In genomic region chr15:85043761-85044160, GRCm38 (mm10) we compare ENCODE assay signal across 15 mouse cellular contexts. TPM values are rescaled to one million over a fixed set of nuclear protein-coding genes. Genes with fewer than 3 reads are reported as not detected.
DNase-seq lines count a peak whose midpoint lies in the region; ATAC-seq lines count a peak whose summit lies in the region.
"Had no signal": no experiment of that assay in that cellular context is flagged by ENCODE, and none has a peak within 500 bp of the region (broad histone marks: within the 10 kb centered on the region; RNA-seq: fewer than 3 reads in every experiment).

No protein-coding gene starts in this region.

- WGBS in hindbrain, embryonic 13.5 days = 79% methylated on average over 5 of the region's 5 CpGs
- 70% methylated on average over 5 of the region's 5 CpGs for WGBS in hindbrain, embryonic 11.5 days
- WGBS in hindbrain, embryonic 14.5 days = 78% methylated on average over 5 of the region's 5 CpGs
- WGBS in limb, embryonic 10.5 days = 91% methylated on average over 5 of the region's 5 CpGs
- 86% methylated on average over 5 of the region's 5 CpGs for WGBS in neural tube, embryonic 13.5 days

- H3K4me2 ChIP-seq in hindbrain, embryonic 13.5 days = peak overlapping the region; percentile 19; the same call in 1 of the 2 replicates
- no peak overlapping the region for H3K4me2 ChIP-seq in hindbrain, embryonic 11.5 days (replicated peaks; ENCODE audit: low read depth, low read length)
- no peak overlapping the region; the same call in 1 of the 2 replicates for H3K4me2 ChIP-seq in hindbrain, embryonic 14.5 days (replicated peaks)
- H3K4me2 ChIP-seq in neural tube, embryonic 13.5 days = 0 out of 2 replicates have a peak overlapping the region, but pooled peaks have one; percentile 13

- H3K27ac ChIP-seq in hindbrain, embryonic 13.5 days = peak overlapping the region; percentile 74
- H3K27ac ChIP-seq in hindbrain, embryonic 11.5 days (ENCODE audit: low read depth, low read length) = no peak overlapping the region
- 0 out of 2 replicates have a peak overlapping the region, but pooled peaks have one; percentile 48 for H3K27ac ChIP-seq in hindbrain, embryonic 14.5 days
- peak overlapping the region; percentile 77 for H3K27ac ChIP-seq in limb, embryonic 10.5 days
- H3K27ac ChIP-seq in neural tube, embryonic 13.5 days (replicated peaks) = 0 out of 2 replicates have a peak overlapping the region, but pooled peaks have one; percentile 76

- DNase-seq in hindbrain, embryonic 11.5 days (ENCODE audit: low spot score) = no peak
- no peak for DNase-seq in hindbrain, embryonic 14.5 days (ENCODE audit: low spot score)
- DNase-seq in limb, embryonic 10.5 days (ENCODE audit: low spot score) = no peak
- no peak for DNase-seq in MN1 (ENCODE audit: low spot score)
- DNase-seq in gastrocnemius, postnatal 36 days = no peak
- DNase-seq: cerebellum, postnatal 36 days; gastrocnemius, postnatal 25 days; liver, postnatal 0 days; thymus, adult 2 months had no signal

- H3K4me3 ChIP-seq in hindbrain, embryonic 13.5 days = no peak overlapping the region
- no peak overlapping the region for H3K4me3 ChIP-seq in hindbrain, embryonic 11.5 days (ENCODE audit: low read depth, low read length)
- no peak overlapping the region for H3K4me3 ChIP-seq in hindbrain, embryonic 14.5 days (replicated peaks; ENCODE audit: low read length)
- H3K4me3 ChIP-seq in limb, embryonic 10.5 days = no peak overlapping the region
- H3K4me3 ChIP-seq in neural tube, embryonic 13.5 days = no peak overlapping the region

- peaks cover 40% of the 10 kb centered on the region for H3K4me1 ChIP-seq in hindbrain, embryonic 13.5 days (replicated peaks)
- H3K4me1 ChIP-seq in hindbrain, embryonic 11.5 days (replicated peaks; ENCODE audit: control insufficient read depth, insufficient read depth, low read length) = peaks cover 3% of the 10 kb centered on the region
- H3K4me1 ChIP-seq in hindbrain, embryonic 14.5 days (replicated peaks; ENCODE audit: control insufficient read depth, insufficient read depth, low read length) = peaks cover 27% of the 10 kb centered on the region
- H3K4me1 ChIP-seq in limb, embryonic 10.5 days = peaks cover 45% of the 10 kb centered on the region
- peaks cover 32% of the 10 kb centered on the region for H3K4me1 ChIP-seq in neural tube, embryonic 13.5 days (replicated peaks)

- peaks cover 35% of the 10 kb centered on the region for H3K36me3 ChIP-seq in hindbrain, embryonic 13.5 days
- no peaks in the 10 kb centered on the region for H3K36me3 ChIP-seq in hindbrain, embryonic 11.5 days (ENCODE audit: control insufficient read depth, insufficient read depth, low read length)
- peaks cover 33% of the 10 kb centered on the region for H3K36me3 ChIP-seq in hindbrain, embryonic 14.5 days (replicated peaks; ENCODE audit: control insufficient read depth, insufficient read depth)
- peaks cover 39% of the 10 kb centered on the region for H3K36me3 ChIP-seq in limb, embryonic 10.5 days
- H3K36me3 ChIP-seq in neural tube, embryonic 13.5 days = peaks cover 34% of the 10 kb centered on the region

- intact Hi-C loops in gastrocnemius, postnatal 36 days (cut with DNase I) = no loop called here

- no peaks in the 10 kb centered on the region for H3K9me3 ChIP-seq in hindbrain, embryonic 13.5 days
- H3K9me3 ChIP-seq in hindbrain, embryonic 11.5 days (ENCODE audit: control insufficient read depth, low read length) = no peaks in the 10 kb centered on the region
- no peaks in the 10 kb centered on the region for H3K9me3 ChIP-seq in hindbrain, embryonic 14.5 days (ENCODE audit: control insufficient read depth, low read length)
- no peaks in the 10 kb centered on the region for H3K9me3 ChIP-seq in limb, embryonic 10.5 days (replicated peaks)
- H3K9me3 ChIP-seq in neural tube, embryonic 13.5 days = no peaks in the 10 kb centered on the region

- no peaks in the 10 kb centered on the region for H3K27me3 ChIP-seq in hindbrain, embryonic 13.5 days
- H3K27me3 ChIP-seq in hindbrain, embryonic 11.5 days (ENCODE audit: control insufficient read depth, insufficient read depth, low read length) = no peaks in the 10 kb centered on the region
- no peaks in the 10 kb centered on the region for H3K27me3 ChIP-seq in hindbrain, embryonic 14.5 days (ENCODE audit: control insufficient read depth, insufficient read depth, low read length)
- no peaks in the 10 kb centered on the region for H3K27me3 ChIP-seq in limb, embryonic 10.5 days (ENCODE audit: low read depth, poor library complexity, severe bottlenecking)
- no peaks in the 10 kb centered on the region for H3K27me3 ChIP-seq in neural tube, embryonic 13.5 days
- H3K27me3 ChIP-seq: CH12.LX had no signal

- no peak overlapping the region for H3K9ac ChIP-seq in hindbrain, embryonic 13.5 days
- no peak overlapping the region for H3K9ac ChIP-seq in hindbrain, embryonic 11.5 days (ENCODE audit: low read depth, low read length)
- no peak overlapping the region for H3K9ac ChIP-seq in hindbrain, embryonic 14.5 days
- 0 out of 2 replicates have a peak overlapping the region, but pooled peaks have one; percentile 42 for H3K9ac ChIP-seq in neural tube, embryonic 13.5 days
- H3K9ac ChIP-seq: liver, postnatal 0 days had no signal

- ATAC-seq in hindbrain, embryonic 13.5 days (ENCODE audit: low FRiP score) = no peak
- no peak for ATAC-seq in hindbrain, embryonic 11.5 days (ENCODE audit: low FRiP score)
- ATAC-seq in hindbrain, embryonic 14.5 days (ENCODE audit: low FRiP score) = no peak
- ATAC-seq in neural tube, embryonic 13.5 days (ENCODE audit: low read depth) = no peak
- ATAC-seq in megakaryocyte, adult 5-6 weeks (ENCODE audit: poor library complexity, severe bottlenecking) = no peak
- ATAC-seq: liver, postnatal 0 days had no signal

RNA-seq across cellular contexts. Expression of gene Fam118a, which starts 15.0 kb away (rescaled TPM):
- 26.7 and 30.4 TPM in 2 replicates for polyA plus RNA-seq in hindbrain, embryonic 13.5 days (2015; fragmentation: Nextera tagmentation; extraction: Ambion mirVana)
- polyA plus RNA-seq in hindbrain, embryonic 11.5 days (2014; fragmentation: Nextera tagmentation; extraction: Ambion mirVana) = 27.8 and 29.5 TPM in 2 replicates
- polyA plus RNA-seq in hindbrain, embryonic 14.5 days (2014; fragmentation: Nextera tagmentation; extraction: Ambion mirVana) = 30.5 and 32.3 TPM in 2 replicates
- 30.0 and 30.4 TPM in 2 replicates for polyA plus RNA-seq in limb, embryonic 10.5 days (2016; fragmentation: Nextera tagmentation; extraction: Ambion mirVana)
- polyA plus RNA-seq in neural tube, embryonic 13.5 days (2015; fragmentation: Nextera tagmentation; extraction: Ambion mirVana) = 25.6 and 28.2 TPM in 2 replicates
- total RNA-seq in megakaryocyte, adult 5-6 weeks (2015) = 8.4 and 9.9 TPM in 2 replicates
- total RNA-seq in megakaryocyte, adult 5-6 weeks (2017) = 7.5 and 8.8 TPM in 2 replicates
- total RNA-seq in gastrocnemius, postnatal 36 days (2021) = 1 to 10 TPM; 3.9 to 5.4 TPM

RNA-seq across cellular contexts. Expression of gene Upk3a, which starts 26.8 kb away (rescaled TPM):
- 0.26 and 0.66 TPM in 2 replicates for polyA plus RNA-seq in hindbrain, embryonic 13.5 days (2015; fragmentation: Nextera tagmentation; extraction: Ambion mirVana)
- not detected in 2 replicates for polyA plus RNA-seq in hindbrain, embryonic 11.5 days (2014; fragmentation: Nextera tagmentation; extraction: Ambion mirVana)
- polyA plus RNA-seq in hindbrain, embryonic 14.5 days (2014; fragmentation: Nextera tagmentation; extraction: Ambion mirVana) = 0.89 and 1.4 TPM in 2 replicates
- polyA plus RNA-seq in limb, embryonic 10.5 days (2016; fragmentation: Nextera tagmentation; extraction: Ambion mirVana) = not detected in 2 replicates
- 0.59 and 0.65 TPM in 2 replicates for polyA plus RNA-seq in neural tube, embryonic 13.5 days (2015; fragmentation: Nextera tagmentation; extraction: Ambion mirVana)
- not detected in 2 replicates for total RNA-seq in megakaryocyte, adult 5-6 weeks (2015)
- total RNA-seq in megakaryocyte, adult 5-6 weeks (2017) = not detected in 2 replicates
- total RNA-seq in gastrocnemius, postnatal 36 days (2021) = not detected
- total RNA-seq: adrenal gland, adult 2 months; CH12.LX; gastrocnemius, postnatal 25 days; left cerebral cortex, postnatal 25 days had no signal
- polyA plus RNA-seq: adrenal gland, adult 2 months; liver, postnatal 0 days had no signal

RNA-seq across cellular contexts. Expression of gene 5031439G07Rik, which starts 55.4 kb away (rescaled TPM):
- polyA plus RNA-seq in hindbrain, embryonic 13.5 days (2015; fragmentation: Nextera tagmentation; extraction: Ambion mirVana) = 17.7 and 18.4 TPM in 2 replicates
- polyA plus RNA-seq in hindbrain, embryonic 11.5 days (2014; fragmentation: Nextera tagmentation; extraction: Ambion mirVana) = 11.8 and 12.9 TPM in 2 replicates
- 19.2 and 27.8 TPM in 2 replicates for polyA plus RNA-seq in hindbrain, embryonic 14.5 days (2014; fragmentation: Nextera tagmentation; extraction: Ambion mirVana)
- polyA plus RNA-seq in limb, embryonic 10.5 days (2016; fragmentation: Nextera tagmentation; extraction: Ambion mirVana) = 9.7 and 10.1 TPM in 2 replicates
- 17.4 and 18.8 TPM in 2 replicates for polyA plus RNA-seq in neural tube, embryonic 13.5 days (2015; fragmentation: Nextera tagmentation; extraction: Ambion mirVana)
- total RNA-seq in megakaryocyte, adult 5-6 weeks (2015) = 48.7 and 48.8 TPM in 2 replicates
- 65.3 and 73.5 TPM in 2 replicates for total RNA-seq in megakaryocyte, adult 5-6 weeks (2017)
- total RNA-seq in gastrocnemius, postnatal 36 days (2021) = 10 to 100 TPM; 78.0 to 86.5 TPM

Comparison
In these comparisons a context has a peak if more than half of its experiments do, and no peak if none do; other contexts are left out.
1. H3K4me2 ChIP-seq: peak in hindbrain, embryonic 13.5 days (single experiment) and neural tube, embryonic 13.5 days (single experiment); none in hindbrain, embryonic 11.5 days (single experiment) and hindbrain, embryonic 14.5 days (single experiment).